Mouse (Mus musculus): Measurements from ENCODE around the gene Cpne5.

Gene Cpne5

GRCm38 (mm10) chr17:29170431-29171000 is 67.5 kb downstream of the Cpne5 start:
- no peak for DNase-seq (ENCODE audit: low read depth, low spot score)

GRCm38 (mm10) chr17:29168996-29169601 is 68.9 kb downstream of the Cpne5 start:
- peak; percentile 50 for DNase-seq (ENCODE audit: low read depth, low spot score)

GRCm38 (mm10) chr17:29168438-29168837 is 69.5 kb downstream of the Cpne5 start:
- DNase-seq (ENCODE audit: low read depth, low spot score), result no peak

- DNase-seq (ENCODE audit: low read depth, low spot score), result no peak
These were observed 70.6 kb downstream of the Cpne5 start for GRCm38 (mm10) chr17:29167371-29167770.

GRCm38 (mm10) chr17:29165967-29166578 is 71.9 kb downstream of the Cpne5 start:
- no peak for DNase-seq (ENCODE audit: low read depth, low spot score)

- DNase-seq (ENCODE audit: low read depth, low spot score), result peak; percentile 70
These were observed 72.5 kb downstream of the Cpne5 start for GRCm38 (mm10) chr17:29165452-29165851.

- no peak for DNase-seq (ENCODE audit: low read depth, low spot score)
These were observed 73.4 kb downstream of the Cpne5 start for GRCm38 (mm10) chr17:29164469-29165111.

GRCm38 (mm10) chr17:29162334-29162733 is 75.6 kb downstream of the Cpne5 start:
- DNase-seq (ENCODE audit: low read depth, low spot score), result no peak

- peak; percentile 95 for DNase-seq (ENCODE audit: low read depth, low spot score)
These were observed 78.1 kb downstream of the Cpne5 start for GRCm38 (mm10) chr17:29159743-29160455.

GRCm38 (mm10) chr17:29159320-29159719 is 78.6 kb downstream of the Cpne5 start:
- peak; percentile 52 for DNase-seq (ENCODE audit: low read depth, low spot score)

GRCm38 (mm10) chr17:29158899-29159298 is 79.1 kb downstream of the Cpne5 start:
- no peak for DNase-seq (ENCODE audit: low read depth, low spot score)

- no peak for DNase-seq (ENCODE audit: low read depth, low spot score)
These were observed 81.1 kb downstream of the Cpne5 start for GRCm38 (mm10) chr17:29156866-29157265.

- DNase-seq (ENCODE audit: low read depth, low spot score), result peak; percentile 84
These were observed 81.6 kb downstream of the Cpne5 start for GRCm38 (mm10) chr17:29156396-29156795.

GRCm38 (mm10) chr17:29155355-29156135 is 82.4 kb downstream of the Cpne5 start:
- DNase-seq (ENCODE audit: low read depth, low spot score), result peak; percentile 81

- DNase-seq (ENCODE audit: low read depth, low spot score), result no peak
These were observed 83.7 kb downstream of the Cpne5 start for GRCm38 (mm10) chr17:29154247-29154646.

GRCm38 (mm10) chr17:29152547-29152946 is 85.4 kb downstream of the Cpne5 start:
- DNase-seq (ENCODE audit: low read depth, low spot score), result no peak

GRCm38 (mm10) chr17:29149766-29150165 is 88.2 kb downstream of the Cpne5 start:
- DNase-seq (ENCODE audit: low read depth, low spot score), result no peak

- no peak for DNase-seq (ENCODE audit: low read depth, low spot score)
These were observed 90.2 kb downstream of the Cpne5 start for GRCm38 (mm10) chr17:29147773-29148172.

GRCm38 (mm10) chr17:29147273-29147672 is 90.7 kb downstream of the Cpne5 start:
- DNase-seq (ENCODE audit: low read depth, low spot score), result no peak

GRCm38 (mm10) chr17:29145101-29145500 is 92.9 kb downstream of the Cpne5 start:
- no peak for DNase-seq (ENCODE audit: low read depth, low spot score)

- no peak for DNase-seq (ENCODE audit: low read depth, low spot score)
These were observed 94.7 kb downstream of the Cpne5 start for GRCm38 (mm10) chr17:29143266-29143665.

Measured in ZHBTc4 (cell line).